Mouse (Mus musculus) inflammation-experienced regulatory T-cells (primary cell): ENCODE measurements around the gene Pygo1. TPM values are rescaled to one million over a fixed set of nuclear protein-coding genes. Genes with fewer than 3 reads are reported as not detected.

ENCODE experiments used
- polyA plus RNA-seq, 2 experiments: library from polyadenylated mRNA; unstranded; fragments of 100-300 nt; shearing (Covaris generic); gene quantifications; one replicate each; pipeline ENCODE4 v1.2.1; 2017

The Pygo1 gene
- under 1 TPM; 0.04 to 0.64 TPM for polyA plus RNA-seq

GRCm38 (mm10) chr9:72925021-72925934 lies at the start of gene Pygo1:
TSS of gene Pygo1 (plus strand) at chr9:72925645.

DNA sequence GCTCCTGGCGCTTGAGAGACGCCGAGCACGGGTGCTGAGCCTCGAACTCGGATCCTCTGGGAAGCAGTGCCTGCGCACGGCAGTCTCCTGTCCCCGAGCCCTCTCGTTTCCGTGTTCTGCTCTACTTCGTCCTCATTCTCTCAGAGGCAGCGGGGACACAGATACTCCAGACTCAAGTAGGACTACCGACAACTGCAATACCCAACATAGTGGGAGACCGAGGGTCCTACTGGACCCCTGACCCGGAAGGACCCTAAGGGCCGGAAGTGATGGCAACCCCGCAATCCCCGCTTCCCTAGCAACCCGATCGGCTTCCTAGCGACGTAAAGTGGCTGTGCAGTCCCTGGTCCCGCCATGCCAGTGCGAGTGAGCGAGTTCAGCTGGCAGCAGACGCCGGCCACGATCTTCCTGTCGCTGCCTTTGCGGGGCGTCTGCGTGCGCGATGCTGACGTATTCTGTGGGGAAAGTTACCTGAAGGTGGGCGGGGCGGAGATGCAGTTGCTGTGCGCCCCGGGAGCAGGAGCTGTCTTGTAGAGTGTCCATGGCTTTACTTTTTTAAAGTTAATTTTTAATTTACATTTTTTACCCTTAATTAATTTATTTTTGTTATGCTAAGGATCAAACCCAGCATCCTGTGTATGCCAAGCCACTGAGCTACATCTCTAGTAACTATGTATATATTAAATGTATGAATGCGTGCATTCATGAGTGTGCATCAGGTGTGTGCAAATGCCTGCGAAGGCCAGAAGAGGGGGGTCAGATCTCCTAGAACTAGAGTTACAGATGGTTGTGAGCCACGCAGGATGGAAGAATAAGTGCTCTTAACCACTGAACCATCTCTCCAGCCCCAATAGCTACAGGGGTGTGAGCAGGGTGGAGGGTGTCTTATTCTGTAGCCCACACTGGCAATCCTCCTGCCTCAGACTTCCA lies 33.3 kb downstream of the Pygo1 start, which contains the start of the genes Dyx1c1 and Gm44503:
Gene Dyx1c1 (plus strand): TSS at position 265 of the 930 bp plus-strand sequence.
Gene Gm44503 (plus strand): TSS at position 332 of the 930 bp plus-strand sequence.

DNA sequence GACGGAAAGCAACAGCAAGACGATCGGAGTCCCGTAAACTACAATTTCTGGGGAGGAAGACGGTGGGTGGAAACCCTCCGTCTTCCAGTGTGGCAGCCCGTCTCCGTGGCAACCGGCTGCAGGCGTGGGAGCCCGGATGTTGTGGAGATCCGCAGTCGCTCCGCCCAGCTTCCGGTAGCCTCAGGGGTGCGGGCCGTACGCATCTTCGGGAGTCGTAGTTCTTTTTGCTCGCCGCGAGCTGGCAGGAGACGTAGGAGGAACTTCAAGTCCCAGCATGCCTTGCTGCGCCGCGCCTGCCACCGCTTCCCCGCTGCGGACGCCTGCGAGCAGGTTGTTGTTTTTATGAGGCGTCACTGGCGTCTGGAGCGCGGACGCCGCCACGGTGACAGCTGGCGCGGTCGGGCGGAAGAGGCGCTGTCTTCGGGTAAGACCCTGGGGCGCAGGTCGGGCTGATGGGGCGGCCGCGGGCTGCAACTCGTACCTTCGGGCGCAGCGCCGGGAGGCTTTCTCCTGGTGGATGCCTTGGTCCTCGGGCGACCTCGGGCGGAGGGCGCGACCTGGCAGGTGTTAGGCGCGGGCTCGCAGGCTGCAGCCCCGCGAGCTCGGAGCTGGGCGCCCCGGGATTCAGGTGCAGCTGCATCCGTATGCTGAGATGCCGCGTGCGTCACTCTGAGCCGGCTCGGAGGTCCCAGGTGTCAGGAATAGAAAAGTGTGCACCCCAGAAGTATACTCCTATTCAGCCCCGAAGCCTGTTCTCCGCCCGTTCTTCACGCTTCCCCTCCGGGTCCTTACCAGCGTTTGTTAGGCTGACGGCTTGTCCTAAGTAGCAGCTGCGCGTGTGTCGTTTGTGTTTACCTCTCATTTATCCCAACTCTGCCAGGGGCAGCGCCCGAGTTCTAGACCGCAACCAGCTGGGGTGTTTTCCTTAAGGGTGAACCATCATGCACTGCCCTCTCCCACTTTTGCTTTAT lies 60.1 kb downstream of the Pygo1 start, which contains the start of the genes Ccpg1os and Ccpg1:
Gene Ccpg1os (minus strand): TSS at position 133 of the 971 bp plus-strand sequence.
Gene Ccpg1 (plus strand): TSS at position 180 of the 971 bp plus-strand sequence.

Other genes starting within 250 kb of the Pygo1 start
- under 1 TPM; 0.61 to 0.66 TPM for gene Prtg, start 118.8 kb upstream of the Pygo1 start, polyA plus RNA-seq
- gene Dyx1c1, start 33.1 kb downstream of the Pygo1 start, polyA plus RNA-seq, result 1 to 10 TPM; 2.5 to 2.9 TPM
- not detected for gene Gm44503, start 33.2 kb downstream of the Pygo1 start, polyA plus RNA-seq
- 1 to 10 TPM; 6.6 to 9.5 TPM for gene Ccpg1os, start 59.7 kb downstream of the Pygo1 start, polyA plus RNA-seq
- gene Ccpg1, start 59.8 kb downstream of the Pygo1 start, polyA plus RNA-seq, result 100 to 1,000 TPM; 102 to 125 TPM
- gene Pigb, start 114.7 kb downstream of the Pygo1 start, polyA plus RNA-seq, result 10 to 100 TPM; 22.8 to 32.5 TPM
- 10 to 100 TPM; 49.9 to 53.0 TPM for gene Rab27a, start 119.2 kb downstream of the Pygo1 start, polyA plus RNA-seq
- gene Khdc3, start 176.2 kb downstream of the Pygo1 start, polyA plus RNA-seq, result under 1 TPM; 0.44 to 0.76 TPM
- gene Gm20509, start 176.8 kb downstream of the Pygo1 start, polyA plus RNA-seq, result not detected
- 10 to 100 TPM; 64.6 to 74.7 TPM for gene Rsl24d1, start 187.8 kb downstream of the Pygo1 start, polyA plus RNA-seq